Mouse (Mus musculus) ovary, adult 18-20 months (tissue): ENCODE results near the gene Slc9a8.

Experiments used
- DNase-seq: peaks from one replicate; pipeline ENCODE4 v3.0.0; 2022; ENCODE audit warnings: low spot score, mixed read lengths

The Slc9a8 gene

GRCm38 (mm10) chr2:167510485-167510884, 89.0 kb downstream of the Slc9a8 start:
- DNase-seq = no peak

GRCm38 (mm10) chr2:167512365-167512764, 90.9 kb downstream of the Slc9a8 start:
- no peak for DNase-seq

- DNase-seq = no peak
Measured at GRCm38 (mm10) chr2:167512970-167513369, 91.5 kb downstream of the Slc9a8 start.

GRCm38 (mm10) chr2:167514641-167515040, 93.1 kb downstream of the Slc9a8 start:
- DNase-seq = no peak

- no peak for DNase-seq
Measured at GRCm38 (mm10) chr2:167515688-167516087, 94.2 kb downstream of the Slc9a8 start.

GRCm38 (mm10) chr2:167519606-167520252, 98.2 kb downstream of the Slc9a8 start:
- DNase-seq = no peak
